Mouse (Mus musculus) megakaryocyte, embryonic 14.5 days (primary cell): ENCODE data around the gene Rassf8.

Source experiments
- FLI1 ChIP-seq: IDR thresholded peaks from 2 replicates; pipeline ENCODE4 v1.6.1; 2012; ENCODE audit warnings: low read length, inconsistent platforms, mixed read lengths
- GATA1 ChIP-seq: IDR thresholded peaks from 3 replicates; pipeline ENCODE4 v1.6.1; 2012; ENCODE audit warnings: mixed read lengths, low read length, inconsistent platforms, borderline replicate concordance

GRCm38 (mm10) chr6:145774436-145774835, 27.9 kb downstream of the Rassf8 start:
- TF ChIP-seq GATA1 (no peak), FLI1 (no peak)
